Mouse (Mus musculus) bone marrow, adult 2 months (tissue): ENCODE results near the gene Oas1a.
"Not testable (repeated sequence)": the region's sequence is repeated elsewhere in the genome, so short reads cannot be mapped to it uniquely, and the experiment has no call there.

Source experiments
- CTCF ChIP-seq: fragments of 200-500 bp; IDR thresholded peaks from 2 replicates; pipeline ENCODE4 v1.5.1; 2011; ENCODE audit warnings: low read length, control low read depth; ENCODE audit not compliant: control insufficient read depth, insufficient read depth
- POLR2A ChIP-seq: fragments of 200-500 bp; IDR thresholded peaks from 2 replicates; pipeline ENCODE4 v1.6.1; 2011; ENCODE audit warnings: low read depth, mild to moderate bottlenecking, control low read depth, low read length, borderline replicate concordance; ENCODE audit not compliant: control insufficient read depth

- not testable (repeated sequence) for TF ChIP-seq CTCF, POLR2A
These were observed at the start of gene Oas1a for GRCm38 (mm10) chr5:120906791-120907733.
